Mouse (Mus musculus) liver, embryonic 14.5 days (tissue): ENCODE measurements at regions not wholly inside any gene's neighbourhood (a gene's known extent, or its start where the extent isn't known, plus 50 kb on each side); places are given as distances from the start of the nearest gene placed in this dataset.
A peak's percentile ranks its signal among the peaks of the same experiment; 100 is the strongest.

ENCODE experiments used
- ATAC-seq: fragments of 200-750 bp; cut with Nextera tagmentation; 2 replicates; pipeline ENCODE4 v1.8.0; 2017; ENCODE audit warnings: moderate number of reproducible peaks, mild to moderate bottlenecking, moderate library complexity; ENCODE audit not compliant: insufficient read depth
- DNase-seq, 3 experiments: peaks; one replicate each; pipeline ENCODE4 v3.0.0-alpha.2; 2012 to 2013; ENCODE audit warnings: low read depth in 3 of 3, low spot score in 3 of 3
- H3K27ac ChIP-seq: fragments of 300-500 bp; sonication (generic); 2 replicates; pipeline ENCODE4 v1.5.1; 2014; ENCODE audit warnings: moderate library complexity, mild to moderate bottlenecking, control low read depth, inconsistent platforms
- H3K27me3 ChIP-seq: fragments of 300-500 bp; sonication (generic); 2 replicates; pipeline ENCODE4 v1.6.1; 2014; ENCODE audit warnings: mild to moderate bottlenecking, low read length, moderate library complexity; ENCODE audit not compliant: control insufficient read depth, insufficient read depth
- H3K36me3 ChIP-seq: fragments of 300-500 bp; sonication (generic); replicated peaks from 2 replicates; pipeline ENCODE4 v1.6.1; 2014; ENCODE audit warnings: low read depth; ENCODE audit not compliant: control insufficient read depth, insufficient read depth
- H3K4me1 ChIP-seq, 2 experiments: fragments of 200-500 bp in 1 of 2; fragments of 300-500 bp in 1 of 2; sonication (generic) in 1 of 2; replicated peaks; 2 replicates each; pipeline ENCODE4 v1.6.1; 2012 to 2014; ENCODE audit warnings: antibody characterized with exemption in 1 of 2, inconsistent platforms in 1 of 2, low read length in 1 of 2; ENCODE audit not compliant: control insufficient read depth in 2 of 2, insufficient read depth in 2 of 2
- H3K4me2 ChIP-seq: fragments of 300-500 bp; sonication (generic); 2 replicates; pipeline ENCODE4 v1.6.1; 2014; ENCODE audit warnings: low read depth, mild to moderate bottlenecking, control low read depth, moderate library complexity
- H3K4me3 ChIP-seq, 2 experiments: fragments of 200-500 bp in 1 of 2; fragments of 300-500 bp in 1 of 2; sonication (generic) in 1 of 2; 2 replicates each; pipeline ENCODE4 v1.5.1; 2012 to 2014; ENCODE audit warnings: low read depth in 2 of 2, low read length in 2 of 2, mild to moderate bottlenecking in 2 of 2, control low read depth in 1 of 2, inconsistent platforms in 1 of 2, moderate library complexity in 1 of 2; ENCODE audit not compliant: insufficient read depth in 1 of 2
- H3K9ac ChIP-seq: fragments of 300-500 bp; sonication (generic); replicated peaks from 2 replicates; pipeline ENCODE4 v1.6.1; 2014; ENCODE audit warnings: mild to moderate bottlenecking, control low read depth, moderate library complexity
- H3K9me3 ChIP-seq: fragments of 300-500 bp; sonication (generic); 2 replicates; pipeline ENCODE4 v1.6.1; 2016; ENCODE audit warnings: low read length, mixed read lengths; ENCODE audit not compliant: control insufficient read depth
- CTCF ChIP-seq: IDR thresholded peaks from 2 replicates; pipeline ENCODE4 v1.5.1; 2016; ENCODE audit warnings: antibody characterized with exemption, low read depth, control low read depth
- EP300 ChIP-seq: IDR thresholded peaks from 2 replicates; pipeline ENCODE4 v1.6.1; 2016; ENCODE audit warnings: antibody characterized with exemption, low read depth
- WGBS: fragments of 180-500 bp; shearing (Covaris S2); extraction: QIAGEN DNeasy Blood & Tissue Kit; methylation state at CpG from one replicate; pipeline ENCODE4 v1.1.7; 2014; ENCODE audit not compliant: insufficient replicate concordance; 5-methylcytosine and 5-hydroxymethylcytosine counted together

GRCm38 (mm10) chr1:187452189-187452588, 156.4 kb upstream of the Esrrg start:
- ATAC-seq (no peak), DNase-seq (no peak)
- H3K27me3 ChIP-seq = no peaks in the 10 kb centered on the region
- H3K4me3 ChIP-seq = no peak overlapping the region
- WGBS = 18% methylated on average over 6 of the region's 6 CpGs
- H3K4me1 ChIP-seq = no peaks in the 10 kb centered on the region
- no peak overlapping the region for H3K27ac ChIP-seq
- no peak overlapping the region for H3K9ac ChIP-seq
- H3K36me3 ChIP-seq = no peaks in the 10 kb centered on the region
- no peak overlapping the region for H3K4me2 ChIP-seq
- H3K9me3 ChIP-seq = no peaks in the 10 kb centered on the region
- no peak for TF ChIP-seq EP300
- peak; percentile 62 for TF ChIP-seq CTCF

- H3K36me3 ChIP-seq = no peaks in the 10 kb centered on the region
- no peak overlapping the region for H3K4me3 ChIP-seq
- DNase-seq (no peak), ATAC-seq (no peak)
- no peak overlapping the region for H3K27ac ChIP-seq
- no peaks in the 10 kb centered on the region for H3K27me3 ChIP-seq
- H3K4me2 ChIP-seq = no peak overlapping the region
- no peak overlapping the region for H3K9ac ChIP-seq
- WGBS = 49% methylated on average over 5 of the region's 5 CpGs
- TF ChIP-seq CTCF (peak; percentile 19; the same call in 1 of the 2 replicates), EP300 (no peak)
- H3K4me1 ChIP-seq = no peaks in the 10 kb centered on the region
- H3K9me3 ChIP-seq = no peaks in the 10 kb centered on the region
Observed at GRCm38 (mm10) chr1:187454431-187454830, 154.2 kb upstream of the Esrrg start.

GRCm38 (mm10) chr1:187484821-187485220, 123.8 kb upstream of the Esrrg start:
- Histone ChIP-seq H3K4me1 (no peaks in the 10 kb centered on the region), H3K9ac (no peak overlapping the region), H3K27ac (no peak overlapping the region), H3K4me3 (no peak overlapping the region), H3K36me3 (no peaks in the 10 kb centered on the region), H3K4me2 (no peak overlapping the region), H3K9me3 (no peaks in the 10 kb centered on the region), H3K27me3 (no peaks in the 10 kb centered on the region)
- WGBS = 51% methylated on average over 2 of the region's 2 CpGs
- DNase-seq = no peak
- ATAC-seq = no peak
- TF ChIP-seq CTCF = no peak
- TF ChIP-seq EP300 = no peak

- Histone ChIP-seq H3K27ac (no peak overlapping the region), H3K4me2 (no peak overlapping the region), H3K4me1 (no peaks in the 10 kb centered on the region), H3K27me3 (no peaks in the 10 kb centered on the region), H3K9ac (no peak overlapping the region), H3K36me3 (no peaks in the 10 kb centered on the region), H3K4me3 (no peak overlapping the region), H3K9me3 (no peaks in the 10 kb centered on the region)
- ATAC-seq = no peak
- TF ChIP-seq CTCF = no peak
- TF ChIP-seq EP300 = no peak
- 66% methylated on average over 13 of the region's 13 CpGs for WGBS
- DNase-seq = no peak
Observed at GRCm38 (mm10) chr1:187487948-187488690, 120.5 kb upstream of the Esrrg start.

- H3K27me3 ChIP-seq = no peaks in the 10 kb centered on the region
- no peak overlapping the region for H3K27ac ChIP-seq
- H3K4me1 ChIP-seq = no peaks in the 10 kb centered on the region
- no peak overlapping the region for H3K9ac ChIP-seq
- WGBS = 59% methylated on average over 3 of the region's 3 CpGs
- DNase-seq = no peak
- no peaks in the 10 kb centered on the region for H3K9me3 ChIP-seq
- no peaks in the 10 kb centered on the region for H3K36me3 ChIP-seq
- TF ChIP-seq EP300 = no peak
- TF ChIP-seq CTCF = no peak
- no peak for ATAC-seq
- no peak overlapping the region for H3K4me3 ChIP-seq
- H3K4me2 ChIP-seq = no peak overlapping the region
Observed at GRCm38 (mm10) chr1:187489452-187489851, 119.1 kb upstream of the Esrrg start.
